Mouse (Mus musculus) CH12.LX (cell line): ENCODE data around the gene Sirt3.

Experiments
- CTCF ChIP-seq, 2 experiments: IDR thresholded peaks in 1 of 2; conservative IDR thresholded peaks in 1 of 2; 2 replicates each; pipeline ENCODE4 v1.5.1; 2011 to 2012; ENCODE audit warnings: low read depth in 2 of 2, low read length in 2 of 2, improper control_type of control experiment in 1 of 2, inconsistent platforms in 1 of 2, mild to moderate bottlenecking in 1 of 2, moderate library complexity in 1 of 2
- E2F4 ChIP-seq: IDR thresholded peaks from 2 replicates; pipeline ENCODE4 v1.6.1; 2011; ENCODE audit warnings: low read depth, low read length, improper control_type of control experiment; ENCODE audit not compliant: insufficient replicate concordance
- EP300 ChIP-seq: IDR thresholded peaks from 2 replicates; pipeline ENCODE4 v1.6.1; 2011; ENCODE audit warnings: low read length, improper control_type of control experiment
- JUN ChIP-seq: IDR thresholded peaks from 2 replicates; pipeline ENCODE4 v1.6.1; 2011; ENCODE audit warnings: low read depth, mild to moderate bottlenecking, low read length, improper control_type of control experiment, moderate library complexity; ENCODE audit not compliant: insufficient read depth
- MAFK ChIP-seq: IDR thresholded peaks from 2 replicates; pipeline ENCODE4 v1.6.1; 2011; ENCODE audit warnings: low read length, improper control_type of control experiment; ENCODE audit not compliant: insufficient replicate concordance
- MYC ChIP-seq: IDR thresholded peaks from 2 replicates; pipeline ENCODE4 v1.6.1; 2011; ENCODE audit warnings: low read depth, mild to moderate bottlenecking, improper control_type of control experiment, low read length
- POLR2A ChIP-seq: IDR thresholded peaks from 2 replicates; pipeline ENCODE4 v1.6.1; 2011; ENCODE audit warnings: low read depth, mild to moderate bottlenecking, improper control_type of control experiment, low read length
- POLR2AphosphoS2 ChIP-seq: IDR thresholded peaks from 2 replicates; pipeline ENCODE4 v1.6.1; 2011; ENCODE audit warnings: low read depth, low read length, improper control_type of control experiment
- TBP ChIP-seq: conservative IDR thresholded peaks from 2 replicates; pipeline ENCODE4 v1.6.1; 2011; ENCODE audit warnings: low read depth, low read length, improper control_type of control experiment
- UBTF ChIP-seq: IDR thresholded peaks from 2 replicates; pipeline ENCODE4 v1.6.1; 2012; ENCODE audit warnings: low read depth, mild to moderate bottlenecking, inconsistent platforms, low read length, improper control_type of control experiment, moderate library complexity
- USF1 ChIP-seq: IDR thresholded peaks from 2 replicates; pipeline ENCODE4 v1.6.1; 2014; ENCODE audit warnings: low read depth, mild to moderate bottlenecking, inconsistent platforms, low read length, improper control_type of control experiment
- USF2 ChIP-seq: conservative IDR thresholded peaks from 2 replicates; pipeline ENCODE4 v1.6.1; 2011; ENCODE audit warnings: low read depth, low read length, improper control_type of control experiment
- ZKSCAN1 ChIP-seq: IDR thresholded peaks from 2 replicates; pipeline ENCODE4 v1.6.1; 2012; ENCODE audit warnings: low read depth, inconsistent platforms, low read length, improper control_type of control experiment, borderline replicate concordance

DNA sequence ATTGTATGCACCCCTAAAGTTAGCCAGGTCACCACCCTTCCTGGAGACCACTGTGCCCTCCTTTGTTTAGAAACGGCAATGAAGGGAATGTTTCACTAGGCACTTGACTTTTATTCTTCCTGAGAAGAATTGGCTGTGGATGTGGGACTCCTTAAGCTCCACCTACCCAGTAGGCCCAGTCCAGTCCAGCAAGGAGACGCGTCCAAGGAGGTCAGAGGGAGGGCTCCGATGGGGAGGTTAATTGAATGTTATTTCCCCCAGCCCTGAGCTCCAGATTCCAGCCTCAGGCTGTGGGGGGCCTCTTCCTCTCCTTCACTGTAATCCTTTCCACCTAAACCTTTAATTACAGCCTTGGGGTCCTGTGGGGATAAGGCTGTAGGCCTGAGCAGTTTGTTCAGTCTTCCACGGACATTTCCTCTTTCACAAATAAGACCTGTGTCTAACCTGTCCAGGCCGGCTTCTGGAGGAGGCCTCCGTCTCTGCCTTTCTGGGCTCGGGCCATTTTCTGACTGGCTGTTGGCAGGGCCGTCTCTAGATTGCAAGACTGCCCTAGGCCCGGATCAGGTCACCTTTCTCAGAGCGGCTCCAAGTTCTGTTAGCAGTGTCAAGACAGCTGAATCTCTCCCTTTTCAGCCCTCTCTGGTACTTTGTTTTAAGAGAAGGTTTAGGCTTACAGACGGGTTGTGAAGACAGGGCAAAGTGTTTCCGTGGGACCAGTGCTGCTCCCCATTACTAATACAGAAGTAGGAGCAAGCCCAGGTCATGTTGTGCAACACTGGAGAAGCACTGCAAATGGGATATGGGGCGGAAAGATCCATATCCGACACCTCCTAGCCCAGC is 20.1 kb upstream of the Sirt3 start:
- TF ChIP-seq E2F4 (no peak), POLR2A (no peak), TBP (no peak), USF1 (no peak), CTCF (conservative IDR thresholded peaks at IDR 0.05 in 1 of 2, IDR thresholded peaks at IDR 0.05 in 1 of 2; ENCODE audit: low read depth in 2 of 2, low read length in 2 of 2) (no peak), ZKSCAN1 (no peak), USF2 (no peak), UBTF (no peak), POLR2AphosphoS2 (no peak), JUN (no peak), MYC (no peak), MAFK (no peak), EP300 (no peak)
